In genomic region chr15:100551326-100552307, GRCm38 (mm10) we compare ENCODE assay signal across 8 mouse cellular contexts. TPM values are rescaled to one million over a fixed set of nuclear protein-coding genes. Genes with fewer than 3 reads are reported as not detected.
A peak's percentile ranks its signal among the peaks of the same experiment; 100 is the strongest.
DNase-seq lines count a peak whose midpoint lies in the region; ATAC-seq and TF ChIP-seq lines count a peak whose summit lies in the region.

TSS of gene Tfcp2 (minus strand) at chr15:100552008.

- no peaks in the 10 kb centered on the region for H3K27me3 ChIP-seq in megakaryocyte, embryonic 14.5 days (replicated peaks)

- no peak for TF ChIP-seq CTCF in cortical plate, adult 2 months (IDR thresholded peaks at IDR 0.05; ENCODE audit: extremely low read depth, insufficient read depth, low read length)

- peak within 1 kb of the TSS; percentile 29; the same call in 1 of the 2 replicates for H3K27ac ChIP-seq in cortical plate, adult 2 months (ENCODE audit: insufficient read depth, low read length)

- H3K4me3 ChIP-seq in cortical plate, adult 2 months (ENCODE audit: insufficient read depth, low read length), result peak within 1 kb of the TSS; percentile 39
- H3K4me3 ChIP-seq in megakaryocyte, embryonic 14.5 days (replicated peaks), result peak within 1 kb of the TSS; percentile 95

- TF ChIP-seq POLR2A in cortical plate, adult 2 months (IDR thresholded peaks at IDR 0.05; ENCODE audit: extremely low read depth, insufficient read depth, low read length), result peak; percentile 99

- ATAC-seq in activated CD4-positive, CD25-positive, alpha-beta regulatory T cell, adult 4 months, result peak; percentile 99

- no peaks in the 10 kb centered on the region for H3K9me3 ChIP-seq in megakaryocyte, embryonic 14.5 days

- peaks cover 11% of the 10 kb centered on the region for H3K36me3 ChIP-seq in megakaryocyte, embryonic 14.5 days (replicated peaks; ENCODE audit: low read length)

- H3K4me1 ChIP-seq in cortical plate, adult 2 months (ENCODE audit: control insufficient read depth, insufficient read depth, low read length), result peaks cover 2% of the 10 kb centered on the region; the same call in 1 of the 2 replicates
- H3K4me1 ChIP-seq in megakaryocyte, embryonic 14.5 days, result peaks cover 40% of the 10 kb centered on the region

- DNase-seq in gastrocnemius, adult 8-10 months (ENCODE audit: low spot score in 2 of 2), result peak; percentile 97 to 98
- peak; percentile 86 for DNase-seq in hindlimb bud, embryonic 11.5 days (ENCODE audit: extremely low spot score, low read depth, low spot score)
- DNase-seq in left cerebral cortex, adult 8-10 months (ENCODE audit: low spot score in 2 of 2), result peak; percentile 98 to 99
- peak; percentile 99 for DNase-seq in right cerebral cortex, postnatal 10 days (ENCODE audit: low spot score in 2 of 2)
- DNase-seq in urinary bladder, postnatal 25 days (ENCODE audit: low spot score), result peak; percentile 92

RNA-seq across cellular contexts. Expression of gene Tfcp2, which starts in this region (rescaled TPM):
- 1 to 10 TPM; 4.1 to 4.3 TPM for polyA plus RNA-seq in activated CD4-positive, CD25-positive, alpha-beta regulatory T cell, adult 4 months (2017; shearing (Covaris generic))
- polyA plus RNA-seq in cortical plate, adult 2 months (2012; rRNA removed), result 20.2 and 22.6 TPM in 2 replicates
- 10 to 100 TPM in 2 of 4 experiments, 1 to 10 TPM in 2; 7.9 to 11.6 (median 9.7) TPM for total RNA-seq in gastrocnemius, adult 8-10 months (2022)
- total RNA-seq in left cerebral cortex, adult 8-10 months (2022), result 10 to 100 TPM; 27.7 to 31.7 (median 30.1) TPM
- 3.0 TPM in 1 of 2 replicates, not detected in the other for polyA plus RNA-seq in megakaryocyte, embryonic 14.5 days (2012; ENCODE audit: insufficient read depth, low replicate concordance)

Comparison
In these comparisons a context has a peak if more than half of its experiments do, and no peak if none do; other contexts are left out.
1. Peak in every context shown above with its lines: DNase-seq, ATAC-seq, H3K4me3 ChIP-seq and H3K27ac ChIP-seq.